Mouse (Mus musculus): ENCODE results near the gene Bcl2l11.

The Bcl2l11 gene

DNA sequence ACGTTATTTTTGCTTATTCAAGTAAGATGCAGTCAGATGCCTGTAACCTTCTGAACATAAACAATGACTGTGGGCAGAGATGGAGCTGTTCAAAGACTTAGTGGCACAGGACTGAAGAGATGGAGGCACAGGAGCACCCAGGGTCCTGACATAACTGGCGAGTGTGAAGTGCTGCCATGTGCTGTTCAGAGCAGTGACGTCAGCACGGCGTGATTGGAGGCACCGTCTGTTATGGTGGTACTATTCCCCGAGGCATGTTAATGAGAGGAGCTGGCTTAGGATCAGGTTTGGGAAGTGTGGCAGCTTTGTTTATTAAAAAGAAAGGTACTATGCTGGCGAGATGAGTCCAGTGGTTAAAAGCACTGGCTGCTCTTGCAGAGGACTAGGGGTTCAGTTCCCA lies 13.1 kb downstream of the Bcl2l11 start:
- in situ Hi-C loops (cut with MboI) = no loop called here

DNA sequence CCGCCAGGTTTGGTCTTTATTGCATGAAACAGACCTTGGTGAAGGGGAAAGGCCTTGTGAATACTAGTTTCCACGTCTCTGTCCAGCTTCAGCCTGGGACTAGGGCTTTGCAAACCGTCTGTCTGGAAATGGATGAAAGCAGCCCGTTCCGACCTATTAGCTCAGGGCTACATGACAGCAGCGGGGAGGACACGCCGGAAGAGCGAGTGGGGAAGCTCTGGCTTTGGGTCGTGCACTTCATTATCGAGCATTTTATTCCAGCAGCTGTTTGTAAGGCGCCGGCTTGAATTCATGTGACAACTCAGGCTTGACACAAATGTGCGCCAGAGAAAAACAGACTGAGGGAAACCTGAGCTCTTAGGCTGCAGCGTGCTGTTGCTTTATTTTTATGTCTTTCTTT lies 13.9 kb downstream of the Bcl2l11 start:
- in situ Hi-C loops (cut with MboI) = no loop called here

GRCm38 (mm10) chr2:128140183-128140582 lies 14.3 kb downstream of the Bcl2l11 start:
- in situ Hi-C loops (cut with MboI) = no loop called here

DNA sequence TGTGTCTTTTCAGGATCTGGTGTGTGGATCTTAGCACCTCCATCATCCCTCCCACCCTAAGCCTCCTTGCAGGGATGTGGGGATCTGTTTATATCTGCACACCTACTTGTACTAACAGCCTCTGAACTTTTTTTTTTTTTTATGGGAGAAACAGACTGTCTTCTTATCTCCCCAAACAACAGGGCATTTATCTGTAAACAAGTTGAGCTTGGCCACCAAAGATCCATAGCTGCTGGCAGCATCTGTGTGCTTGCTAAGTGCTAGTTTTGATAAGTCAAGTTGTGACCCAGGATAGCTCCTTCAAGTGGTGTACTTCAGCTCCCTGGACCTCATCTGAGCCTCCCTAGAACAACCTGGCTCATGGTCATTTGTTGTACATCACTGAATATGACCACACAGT lies 18.2 kb downstream of the Bcl2l11 start:
- in situ Hi-C loops (cut with MboI) = no loop called here

GRCm38 (mm10) chr2:128145433-128145832 lies 19.6 kb downstream of the Bcl2l11 start:
- in situ Hi-C loops (cut with MboI) = no loop called here

- in situ Hi-C loops (cut with MboI) = no loop called here
Observed at GRCm38 (mm10) chr2:128149596-128149995, 23.8 kb downstream of the Bcl2l11 start.

- in situ Hi-C loops (cut with MboI) = no loop called here
Observed at GRCm38 (mm10) chr2:128152211-128152610, 26.4 kb downstream of the Bcl2l11 start.

DNA sequence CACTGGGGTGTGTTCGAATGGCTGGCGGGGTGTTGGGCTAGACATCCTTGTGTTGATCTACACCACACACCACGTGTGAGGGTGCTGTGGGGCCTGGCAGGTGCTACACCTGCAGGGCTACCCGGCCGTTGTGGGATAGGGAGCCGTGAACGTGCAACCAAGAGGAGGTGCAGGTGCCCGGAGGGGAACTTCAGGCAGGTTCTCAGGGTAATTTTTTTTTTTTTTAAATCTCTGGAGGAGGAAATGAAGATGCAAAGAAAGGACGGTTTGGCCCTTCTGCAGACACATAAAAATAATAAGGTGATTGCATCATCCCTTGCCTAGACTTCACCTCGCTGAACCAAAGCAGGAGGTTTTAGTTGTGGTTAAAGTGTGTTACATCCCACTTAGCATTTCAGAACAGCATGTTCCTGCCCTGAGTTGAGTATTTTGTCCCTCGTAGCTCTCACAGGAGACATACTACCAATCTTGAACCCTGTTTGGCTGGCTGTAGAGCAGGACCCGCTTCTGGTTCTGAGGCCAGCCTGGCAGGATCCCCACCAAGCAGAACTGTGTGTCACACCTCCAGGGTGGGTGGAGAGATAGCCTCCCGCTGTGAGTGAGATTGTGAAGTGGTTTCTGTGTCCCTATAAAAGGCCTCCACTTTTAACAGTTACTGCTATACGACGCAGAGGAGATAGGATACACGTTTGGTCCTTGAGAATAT lies 27.2 kb downstream of the Bcl2l11 start:
- in situ Hi-C loops (cut with MboI) = no loop called here

DNA sequence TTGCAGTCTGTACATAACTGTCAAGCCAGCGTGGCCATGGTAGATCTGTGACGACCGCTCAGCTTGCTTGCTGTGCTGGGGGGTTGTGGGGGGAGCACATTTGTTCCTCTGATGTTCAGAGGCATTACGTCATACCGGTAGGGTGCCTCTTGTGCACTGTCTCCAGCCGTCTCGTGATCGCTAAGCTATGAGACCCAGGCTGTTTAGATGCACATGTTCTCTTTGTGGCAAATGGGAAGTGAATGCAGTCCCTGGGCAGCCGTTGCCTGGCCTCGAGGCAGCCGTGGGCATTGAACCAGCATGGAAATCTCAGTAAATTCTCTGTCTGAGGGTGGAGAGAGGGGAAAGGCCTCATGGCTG lies 27.7 kb downstream of the Bcl2l11 start:
- in situ Hi-C loops (cut with MboI) = no loop called here

DNA sequence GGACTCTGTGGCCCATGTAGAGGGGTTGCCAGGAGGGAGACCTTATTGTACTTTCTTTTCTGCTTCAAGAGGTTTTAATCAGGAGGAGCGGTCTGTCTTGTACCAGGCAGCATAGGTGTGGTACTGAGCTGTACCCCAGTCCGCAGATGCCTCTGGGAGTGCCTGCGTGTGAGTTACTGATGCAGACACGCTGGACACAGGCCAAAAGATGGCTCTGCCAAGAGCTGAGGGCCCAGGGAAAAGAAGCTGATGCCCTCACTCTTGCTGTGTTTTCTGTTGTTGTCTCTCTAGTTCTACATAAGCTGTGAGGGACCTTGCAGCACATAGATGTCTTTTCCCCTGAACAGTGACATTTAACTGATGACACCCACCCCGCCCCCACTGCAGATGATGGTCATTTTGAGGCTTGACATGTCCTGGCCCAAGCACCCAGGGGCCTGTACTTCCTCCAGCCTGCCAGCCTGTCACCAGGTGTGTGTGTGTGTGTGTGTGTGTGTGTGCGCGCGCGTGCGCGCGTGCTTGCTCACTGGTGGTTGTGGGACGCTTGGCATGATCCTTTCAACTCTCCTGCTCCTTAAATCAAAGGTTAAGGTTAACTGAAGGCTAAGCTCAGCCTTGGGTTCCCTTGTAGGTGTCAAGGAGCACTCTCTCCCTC lies 29.7 kb downstream of the Bcl2l11 start:
- in situ Hi-C loops (cut with MboI) = no loop called here

GRCm38 (mm10) chr2:128156067-128156462 lies 30.2 kb downstream of the Bcl2l11 start:
- in situ Hi-C loops (cut with MboI) = no loop called here

GRCm38 (mm10) chr2:128156557-128157412 lies 30.9 kb downstream of the Bcl2l11 start:
- in situ Hi-C loops (cut with MboI) = no loop called here

GRCm38 (mm10) chr2:128158734-128159410 lies 33.0 kb downstream of the Bcl2l11 start:
- in situ Hi-C loops (cut with MboI) = no loop called here

- in situ Hi-C loops (cut with MboI) = no loop called here
Observed at GRCm38 (mm10) chr2:128159619-128160125, 33.8 kb downstream of the Bcl2l11 start.

- in situ Hi-C loops (cut with MboI) = no loop called here
Observed at GRCm38 (mm10) chr2:128163177-128163576, 37.3 kb downstream of the Bcl2l11 start.

DNA sequence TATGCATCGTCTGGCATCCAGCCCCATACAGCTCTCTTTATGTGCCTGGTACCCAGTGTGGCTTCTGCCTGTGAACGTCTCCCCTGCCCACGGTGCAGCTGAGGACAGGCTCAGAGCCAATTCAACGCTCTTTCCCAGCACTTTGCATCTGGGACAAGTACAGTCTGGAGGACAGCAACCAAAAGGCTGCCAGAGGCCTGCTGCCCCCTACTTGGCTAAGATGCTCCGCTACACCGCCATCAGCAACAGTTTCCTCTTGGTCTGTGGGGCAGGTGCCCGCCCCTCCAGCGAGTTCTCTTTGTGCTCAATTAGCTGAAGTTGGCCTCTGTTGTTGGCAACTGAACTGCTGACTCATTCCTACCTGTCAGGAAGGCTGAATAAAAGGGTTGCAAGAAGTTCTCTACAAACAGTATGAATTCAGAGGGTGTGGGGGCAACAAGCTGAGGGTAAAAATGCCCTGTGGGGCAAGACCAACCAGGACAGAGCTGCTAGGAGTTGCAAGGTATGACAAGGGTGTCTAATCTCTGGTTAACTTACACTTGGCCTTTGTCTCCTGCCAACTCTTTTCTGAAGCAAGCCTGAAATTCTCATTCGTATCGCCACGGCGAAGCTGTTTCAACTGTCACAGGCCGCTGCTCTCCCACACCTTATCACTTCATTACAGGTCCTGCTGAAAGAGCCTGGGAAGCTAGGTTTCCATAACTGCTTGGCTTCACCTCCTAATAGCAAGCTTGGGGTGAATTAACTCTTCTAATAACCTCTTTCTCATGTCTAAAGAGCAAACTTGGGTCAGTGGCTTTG lies 41.0 kb downstream of the Bcl2l11 start:
- in situ Hi-C loops (cut with MboI) = no loop called here

DNA sequence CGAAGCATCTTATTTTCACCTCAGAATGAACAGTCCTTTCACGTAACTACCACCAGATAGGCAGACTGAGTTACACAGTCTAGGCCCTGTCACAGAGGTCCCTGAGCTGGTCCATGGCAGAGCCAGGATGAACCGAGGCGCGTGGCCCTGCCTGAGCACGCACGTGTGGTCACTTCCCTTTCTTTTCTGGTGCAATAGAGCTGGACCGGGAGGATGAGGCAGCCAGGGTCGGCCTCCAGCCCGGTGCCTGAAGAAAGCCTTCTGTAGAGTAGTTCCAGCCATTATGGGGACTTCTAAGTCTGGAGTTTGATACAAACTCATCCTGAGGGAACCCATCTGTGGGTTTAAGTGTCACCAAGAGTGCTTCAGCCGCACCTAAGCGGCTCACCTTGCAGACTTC lies 42.1 kb downstream of the Bcl2l11 start:
- in situ Hi-C loops (cut with MboI) = no loop called here

DNA sequence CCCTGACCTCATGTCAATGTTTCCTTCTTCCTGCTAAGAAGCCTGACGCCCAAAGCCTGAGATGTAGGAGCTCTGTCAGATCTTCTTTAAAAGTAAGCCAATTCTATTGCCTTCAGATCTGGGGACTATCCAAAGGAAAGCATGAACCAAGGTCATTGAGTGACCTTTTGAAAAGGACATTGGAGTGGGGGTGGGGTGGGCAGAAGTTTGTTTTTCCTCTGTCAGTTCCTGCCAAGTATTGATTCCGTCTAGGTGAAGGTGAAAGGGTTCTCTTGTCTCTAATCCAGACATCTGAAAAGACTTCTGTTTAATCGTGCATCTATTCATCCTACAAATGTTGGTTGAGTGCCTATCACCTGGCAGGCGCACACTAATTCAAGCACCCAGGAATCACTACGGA lies 43.6 kb downstream of the Bcl2l11 start:
- in situ Hi-C loops (cut with MboI) = no loop called here

GRCm38 (mm10) chr2:128169972-128170371 lies 44.1 kb downstream of the Bcl2l11 start:
- in situ Hi-C loops (cut with MboI) = no loop called here

DNA sequence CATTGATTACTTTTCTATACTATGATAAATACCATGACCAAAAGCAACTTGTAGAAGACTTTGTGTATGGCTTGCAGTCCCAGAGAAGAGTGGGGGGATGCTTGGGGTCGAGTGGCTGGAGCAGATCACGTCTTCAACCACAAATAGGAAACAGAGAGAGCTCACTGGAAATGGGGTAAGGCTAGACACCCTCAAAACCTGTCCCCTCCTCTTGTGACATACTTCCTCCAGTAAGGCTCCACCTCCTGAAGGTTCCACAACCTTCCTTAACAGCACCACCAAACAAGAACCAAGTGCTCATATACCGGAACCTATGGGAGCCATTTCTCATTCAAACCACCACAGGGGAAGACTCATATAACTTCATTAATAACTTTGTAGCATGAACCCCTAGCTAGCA lies 44.8 kb downstream of the Bcl2l11 start:
- in situ Hi-C loops (cut with MboI) = no loop called here

GRCm38 (mm10) chr2:128172266-128172665 lies 46.4 kb downstream of the Bcl2l11 start:
- in situ Hi-C loops (cut with MboI) = no loop called here
